Mouse (Mus musculus): ENCODE data around the gene Myadml2. TPM values are rescaled to one million over a fixed set of nuclear protein-coding genes. Genes with fewer than 3 reads are reported as not detected.

Myadml2 gene
- polyA plus RNA-seq, 1 experiment: 3.1 TPM

DNA sequence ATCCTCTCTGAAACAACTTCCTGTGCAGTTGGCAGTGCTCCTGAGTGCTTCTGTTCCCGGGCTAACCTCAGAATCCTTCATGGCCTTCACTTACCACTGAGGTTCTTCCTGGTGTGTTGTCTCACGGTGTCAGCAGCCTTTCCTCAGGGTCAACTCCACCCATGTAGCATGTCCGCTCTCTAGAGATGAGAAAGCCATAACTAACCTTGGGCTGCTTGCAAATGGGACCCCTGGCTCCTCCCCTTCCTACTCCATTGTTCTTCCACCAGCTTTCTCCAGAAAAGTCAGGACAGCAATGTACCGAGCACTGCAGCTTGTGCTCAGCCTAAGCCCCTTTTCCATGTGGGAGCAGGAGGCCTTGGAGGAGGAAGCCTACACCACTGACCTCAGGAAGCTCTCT is 41.2 kb downstream of the Myadml2 start:
- Histone ChIP-seq H3K4me3 (replicated peaks; ENCODE audit: extremely low read depth, low read depth, low read length) (no peak overlapping the region), H3K4me1 (ENCODE audit: control insufficient read depth, insufficient read depth, low read length) (peaks cover 3% of the 10 kb centered on the region)
- WGBS: 55% methylated on average over 4 of the region's 4 CpGs
- TF ChIP-seq CTCF (IDR thresholded peaks at IDR 0.05; ENCODE audit: insufficient read depth, low read length): no peak
- no peak for DNase-seq

DNA sequence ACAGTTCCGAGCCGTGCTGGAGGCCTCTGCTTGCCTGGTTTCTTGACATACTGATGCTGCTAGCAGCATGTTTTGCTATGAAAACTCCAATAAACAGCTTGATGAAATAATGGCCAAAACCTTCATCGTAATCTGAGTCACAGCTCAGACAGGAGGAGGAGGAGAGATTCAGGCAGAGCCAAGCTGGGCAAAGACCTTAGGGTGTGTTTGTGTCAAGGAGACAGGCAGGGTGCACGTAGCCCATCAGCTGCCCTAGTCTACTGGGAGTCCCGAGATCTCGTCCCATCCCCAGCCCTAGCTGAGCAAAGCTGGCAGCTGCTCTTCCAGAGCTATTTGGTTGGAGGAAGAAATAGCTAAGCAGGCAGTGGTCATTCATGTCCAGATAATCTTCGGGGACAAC is 42.3 kb downstream of the Myadml2 start:
- DNase-seq: no peak
- peaks cover 3% of the 10 kb centered on the region for H3K4me1 ChIP-seq (ENCODE audit: control insufficient read depth, insufficient read depth, low read length)
- H3K4me3 ChIP-seq (replicated peaks; ENCODE audit: extremely low read depth, low read depth, low read length): no peak overlapping the region
- 89% methylated on average over 7 of the region's 7 CpGs for WGBS
- TF ChIP-seq POLR2A (IDR thresholded peaks at IDR 0.05; ENCODE audit: borderline replicate concordance, extremely low read depth, low read depth, low read length): no peak
- TF ChIP-seq CTCF (IDR thresholded peaks at IDR 0.05; ENCODE audit: insufficient read depth, low read length): no peak

DNA sequence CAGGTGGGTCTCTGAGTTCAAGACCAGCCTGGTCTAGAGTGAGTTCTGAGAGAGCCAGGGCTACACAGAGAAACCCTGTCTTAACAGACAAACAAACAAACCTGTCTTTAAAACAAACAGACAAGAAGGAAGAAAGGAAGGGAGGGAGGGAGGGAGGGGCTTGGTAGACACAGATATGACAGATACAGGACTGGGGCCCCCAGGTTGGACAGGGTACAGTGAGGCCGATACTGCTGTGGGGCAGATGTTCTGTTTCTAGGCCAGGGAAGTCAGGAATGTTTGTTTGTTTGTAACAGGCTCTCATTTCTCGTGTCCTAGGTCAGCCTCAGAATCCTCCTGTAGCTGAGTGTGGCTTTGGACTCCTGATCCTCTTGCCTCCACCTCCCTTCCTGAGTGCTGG is 44.4 kb downstream of the Myadml2 start:
- TF ChIP-seq POLR2A (IDR thresholded peaks at IDR 0.05; ENCODE audit: borderline replicate concordance, extremely low read depth, low read depth, low read length): no peak
- no peak for TF ChIP-seq CTCF (IDR thresholded peaks at IDR 0.05; ENCODE audit: insufficient read depth, low read length)
- Histone ChIP-seq H3K4me1 (ENCODE audit: control insufficient read depth, insufficient read depth, low read length) (peaks cover 3% of the 10 kb centered on the region; the same call in 1 of the 2 replicates), H3K4me3 (replicated peaks; ENCODE audit: extremely low read depth, low read depth, low read length) (no peak overlapping the region)
- DNase-seq: no peak
- WGBS: 67% methylated on average over 2 of the region's 2 CpGs

DNA sequence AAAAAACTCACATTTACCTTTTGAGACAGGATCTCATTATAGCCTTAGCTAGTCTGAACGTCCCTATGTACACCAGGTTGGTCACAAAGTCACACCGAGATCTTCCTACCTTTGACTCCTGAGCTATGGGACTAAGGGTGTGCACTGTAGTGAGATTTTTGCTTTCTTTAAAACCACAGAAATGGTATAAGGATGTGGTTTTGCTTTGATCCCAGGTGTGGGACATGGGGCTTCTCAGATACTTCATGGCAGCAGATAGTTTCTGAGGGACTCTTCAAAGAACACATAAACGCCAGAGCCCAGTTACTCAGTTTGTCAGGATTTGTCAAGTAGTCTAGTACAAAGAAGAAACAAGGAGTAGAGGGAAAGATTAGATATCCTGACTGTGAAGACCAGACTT is 47.2 kb downstream of the Myadml2 start:
- TF ChIP-seq POLR2A (IDR thresholded peaks at IDR 0.05; ENCODE audit: borderline replicate concordance, extremely low read depth, low read depth, low read length): no peak
- no peak for TF ChIP-seq CTCF (IDR thresholded peaks at IDR 0.05; ENCODE audit: insufficient read depth, low read length)

DNA sequence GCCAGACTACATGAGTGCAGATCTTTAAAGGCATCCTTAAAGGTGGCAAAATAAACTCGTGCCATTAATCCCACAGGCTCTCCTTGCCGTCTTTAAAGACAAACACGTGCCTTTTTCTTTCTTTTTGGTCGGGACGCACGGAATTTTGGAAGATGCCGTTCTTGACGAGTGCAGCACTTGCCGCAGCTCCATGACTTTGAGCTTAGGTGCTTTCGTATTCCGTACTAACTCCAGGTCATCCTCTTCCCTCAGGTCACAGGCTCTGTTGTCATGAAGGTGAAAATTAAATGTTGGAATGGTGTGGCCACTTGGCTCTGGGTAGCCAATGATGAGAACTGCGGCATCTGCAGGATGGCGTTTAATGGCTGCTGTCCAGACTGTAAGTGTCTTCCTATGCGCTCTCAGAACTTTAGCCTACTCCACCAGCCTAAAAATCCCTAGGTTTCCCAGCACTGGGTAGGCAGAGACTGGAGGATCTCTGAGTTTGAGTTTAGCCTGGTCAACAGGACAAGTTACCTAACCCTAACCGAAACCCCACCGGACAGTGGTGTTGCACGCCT is 48.9 kb downstream of the Myadml2 start:
- DNase-seq: no peak
- WGBS: 41% methylated on average over 17 of the region's 17 CpGs
- no peak for TF ChIP-seq CTCF (IDR thresholded peaks at IDR 0.05; ENCODE audit: insufficient read depth, low read length)
- no peak for TF ChIP-seq POLR2A (IDR thresholded peaks at IDR 0.05; ENCODE audit: borderline replicate concordance, extremely low read depth, low read depth, low read length)
- Histone ChIP-seq H3K4me3 (replicated peaks; ENCODE audit: extremely low read depth, low read depth, low read length) (peak overlapping the region; percentile 55), H3K4me1 (ENCODE audit: control insufficient read depth, insufficient read depth, low read length) (peaks cover 12% of the 10 kb centered on the region)

More for the DNA sequence above, 47.2 kb downstream of the Myadml2 start:
- no peak overlapping the region for H3K4me3 ChIP-seq (replicated peaks; ENCODE audit: extremely low read depth, low read depth, low read length)
- no peak for DNase-seq
- peaks cover 12% of the 10 kb centered on the region for H3K4me1 ChIP-seq (ENCODE audit: control insufficient read depth, insufficient read depth, low read length)
- 86% methylated on average over 3 of the region's 3 CpGs for WGBS

DNA sequence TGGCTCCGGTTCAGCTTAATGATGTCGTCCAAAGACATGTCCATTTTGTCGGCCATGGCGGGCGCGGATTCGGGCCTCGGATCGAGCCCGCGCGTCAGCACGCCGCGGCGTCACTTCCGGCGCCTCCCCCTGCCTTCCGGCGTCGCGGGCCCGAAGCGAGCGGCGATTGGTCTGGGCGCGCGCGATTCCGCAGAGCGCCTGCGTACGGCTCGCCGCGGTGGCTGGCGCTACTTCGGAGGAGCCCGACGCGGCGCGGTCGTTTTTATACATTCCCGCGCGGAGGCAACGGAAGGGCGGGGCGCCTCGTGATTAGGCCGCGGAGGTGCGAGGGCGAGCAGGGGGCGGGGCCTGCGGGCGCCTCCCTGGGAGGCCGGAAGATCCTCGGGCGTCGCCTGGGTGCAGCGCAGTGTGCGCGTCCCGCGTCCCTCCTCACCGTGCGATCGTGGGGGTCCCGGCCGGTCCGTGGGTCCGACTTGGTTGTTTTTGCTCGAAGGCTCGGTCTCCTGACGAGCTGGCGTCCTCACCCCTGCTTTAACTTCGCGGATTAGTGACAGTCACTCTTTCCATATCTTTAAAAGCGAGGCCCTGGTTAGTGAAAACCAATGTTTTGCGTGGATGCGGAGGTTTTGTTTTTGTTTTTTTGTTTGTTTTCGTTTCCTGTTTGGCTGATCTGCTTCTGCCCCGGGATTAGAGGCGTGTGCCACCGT is 49.5 kb downstream of the Myadml2 start, which contains the start of the genes Alyref and Anapc11:
Gene Alyref, minus strand, starts transcription at position 83 of the 707 bp plus-strand sequence.
Gene Anapc11, plus strand, starts transcription at position 139 of the 707 bp plus-strand sequence.
- peak; percentile 93 for DNase-seq
- H3K4me3 ChIP-seq (replicated peaks; ENCODE audit: extremely low read depth, low read depth, low read length): peak within 1 kb of the TSS; percentile 61
- TF ChIP-seq CTCF (IDR thresholded peaks at IDR 0.05; ENCODE audit: insufficient read depth, low read length): no peak
- TF ChIP-seq POLR2A (IDR thresholded peaks at IDR 0.05; ENCODE audit: borderline replicate concordance, extremely low read depth, low read depth, low read length): peak; percentile 71; the same call in 1 of the 2 replicates
- under 1% methylated on average over 88 of the region's 88 CpGs for WGBS
- peaks cover 12% of the 10 kb centered on the region for H3K4me1 ChIP-seq (ENCODE audit: control insufficient read depth, insufficient read depth, low read length)

DNA sequence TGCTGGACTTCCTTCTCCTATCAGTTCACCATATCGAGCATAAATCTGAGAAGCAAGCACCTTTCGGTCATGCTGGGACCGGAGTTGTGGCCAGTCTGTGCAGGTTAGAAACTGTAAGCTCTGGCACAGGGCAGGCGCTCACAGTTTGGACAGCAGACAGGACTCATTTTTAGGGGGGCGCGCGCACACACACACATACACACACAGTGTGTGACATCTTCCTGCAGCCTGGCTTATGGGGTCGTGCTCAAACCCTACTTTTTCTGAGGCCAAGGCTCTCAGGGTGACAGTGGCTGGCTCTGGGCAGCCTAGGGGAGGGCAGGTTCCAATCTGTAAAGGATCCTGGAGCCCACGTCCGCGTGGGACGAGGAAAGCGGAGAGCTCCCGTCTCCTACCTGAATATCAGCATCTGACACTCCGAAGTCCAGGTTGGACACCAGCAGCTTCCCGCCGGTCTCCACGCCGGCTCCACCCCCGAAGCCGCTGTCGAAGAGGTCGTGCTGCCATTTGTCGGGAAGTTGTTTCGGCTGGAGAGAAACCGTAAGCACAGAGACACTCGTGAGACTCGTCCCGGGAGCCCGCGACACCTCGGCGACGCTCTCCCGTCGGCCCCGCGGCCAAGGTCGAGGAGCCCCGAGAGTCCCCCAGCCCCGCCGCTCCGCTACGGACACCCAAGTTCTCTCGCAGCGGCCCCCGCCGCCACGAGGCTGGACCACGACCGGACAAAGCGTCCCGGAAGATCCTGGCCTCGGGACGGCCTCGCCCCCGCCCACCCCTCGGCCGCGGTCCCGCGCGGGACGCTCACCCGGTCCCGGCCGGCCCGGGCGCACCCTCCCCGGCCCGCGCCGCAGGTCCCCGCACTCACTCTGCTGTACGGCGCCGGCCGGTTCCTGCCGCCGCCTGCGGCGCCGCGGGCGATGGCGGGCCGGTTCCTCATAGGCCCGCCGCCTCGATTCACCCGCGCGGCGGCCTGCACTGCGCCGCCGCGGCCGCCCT is 50.4 kb downstream of the Myadml2 start:
- Histone ChIP-seq H3K4me3 (replicated peaks; ENCODE audit: extremely low read depth, low read depth, low read length) (peak overlapping the region; percentile 61), H3K4me1 (ENCODE audit: control insufficient read depth, insufficient read depth, low read length) (peaks cover 12% of the 10 kb centered on the region)
- TF ChIP-seq CTCF (IDR thresholded peaks at IDR 0.05; ENCODE audit: insufficient read depth, low read length): no peak
- no peak for TF ChIP-seq POLR2A (IDR thresholded peaks at IDR 0.05; ENCODE audit: borderline replicate concordance, extremely low read depth, low read depth, low read length)
- DNase-seq: no peak
- 4% methylated on average over 98 of the region's 99 CpGs for WGBS

Other genes with a start within 250 kb of the Myadml2 start
- 39.2 and 49.8 TPM in 2 replicates for gene Nploc4, start 210.4 kb downstream of the Myadml2 start, polyA plus RNA-seq (2012; rRNA removed)
- 0.06 TPM in 1 of 2 replicates, not detected in the other for gene Tspan10, start 205.5 kb downstream of the Myadml2 start, polyA plus RNA-seq (2012; rRNA removed)
- 0.45 and 0.57 TPM in 2 replicates for gene Pde6g, start 194.7 kb downstream of the Myadml2 start, polyA plus RNA-seq (2012; rRNA removed)
- gene Oxld1, start 190.1 kb downstream of the Myadml2 start, polyA plus RNA-seq (2012; rRNA removed): 11.9 and 14.9 TPM in 2 replicates
- 11.0 and 14.5 TPM in 2 replicates for gene Ccdc137, start 190.0 kb downstream of the Myadml2 start, polyA plus RNA-seq (2012; rRNA removed)
- 15.6 and 17.3 TPM in 2 replicates for gene Arl16, start 180.6 kb downstream of the Myadml2 start, polyA plus RNA-seq (2012; rRNA removed)
- 48.0 and 51.4 TPM in 2 replicates for gene Mrpl12, start 163.5 kb downstream of the Myadml2 start, polyA plus RNA-seq (2012; rRNA removed)
- 157 and 174 TPM in 2 replicates for gene Slc25a10, start 156.3 kb downstream of the Myadml2 start, polyA plus RNA-seq (2012; rRNA removed)
- 0.86 and 1.0 TPM in 2 replicates for gene Gcgr, start 117.5 kb downstream of the Myadml2 start, polyA plus RNA-seq (2012; rRNA removed)
- gene Mcrip1, start 98.4 kb downstream of the Myadml2 start, polyA plus RNA-seq (2012; rRNA removed): 133 and 168 TPM in 2 replicates
- gene Ppp1r27, start 97.0 kb downstream of the Myadml2 start, polyA plus RNA-seq (2012; rRNA removed): 3.3 TPM in 1 of 2 replicates, not detected in the other
- gene P4hb, start 74.9 kb downstream of the Myadml2 start, polyA plus RNA-seq (2012; rRNA removed): 192 and 254 TPM in 2 replicates
- gene Arhgdia, start 66.5 kb downstream of the Myadml2 start, polyA plus RNA-seq (2012; rRNA removed): 890 and 923 TPM in 2 replicates
- 26.1 and 29.1 TPM in 2 replicates for gene Alyref, start 49.8 kb downstream of the Myadml2 start, polyA plus RNA-seq (2012; rRNA removed)
- gene Anapc11, start 49.7 kb downstream of the Myadml2 start, polyA plus RNA-seq (2012; rRNA removed): 136 and 159 TPM in 2 replicates
- gene Npb, start 39.7 kb downstream of the Myadml2 start, polyA plus RNA-seq (2012; rRNA removed): 2.5 and 3.0 TPM in 2 replicates
- gene Pcyt2, start 30.2 kb downstream of the Myadml2 start, polyA plus RNA-seq (2012; rRNA removed): 217 and 238 TPM in 2 replicates
- gene Sirt7, start 22.9 kb downstream of the Myadml2 start, polyA plus RNA-seq (2012; rRNA removed): 75.2 and 84.1 TPM in 2 replicates
- gene Mafg, start 14.6 kb downstream of the Myadml2 start, polyA plus RNA-seq (2012; rRNA removed): 41.5 and 51.3 TPM in 2 replicates
- 4.1 and 4.5 TPM in 2 replicates for gene Pycr1, start 4.4 kb downstream of the Myadml2 start, polyA plus RNA-seq (2012; rRNA removed)
- 15.5 and 20.6 TPM in 2 replicates for gene Notum, start 13.0 kb upstream of the Myadml2 start, polyA plus RNA-seq (2012; rRNA removed)
- gene Aspscr1, start 24.8 kb upstream of the Myadml2 start, polyA plus RNA-seq (2012; rRNA removed): 86.9 and 95.8 TPM in 2 replicates
- 68.0 and 69.1 TPM in 2 replicates for gene Cenpx, start 65.6 kb upstream of the Myadml2 start, polyA plus RNA-seq (2012; rRNA removed)
- gene Lrrc45, start 65.8 kb upstream of the Myadml2 start, polyA plus RNA-seq (2012; rRNA removed): 35.6 and 40.1 TPM in 2 replicates
- 62.0 and 76.8 TPM in 2 replicates for gene Rac3, start 73.3 kb upstream of the Myadml2 start, polyA plus RNA-seq (2012; rRNA removed)
- 326 and 340 TPM in 2 replicates for gene Dcxr, start 79.1 kb upstream of the Myadml2 start, polyA plus RNA-seq (2012; rRNA removed)
- 13,780 and 14,250 TPM in 2 replicates for gene Cbr2, start 84.0 kb upstream of the Myadml2 start, polyA plus RNA-seq (2012; rRNA removed)
- gene Hmga1b, start 114.6 kb upstream of the Myadml2 start, polyA plus RNA-seq (2012; rRNA removed): 0.24 and 1.6 TPM in 2 replicates
- gene Rfng, start 136.0 kb upstream of the Myadml2 start, polyA plus RNA-seq (2012; rRNA removed): 55.8 and 59.8 TPM in 2 replicates
- 116 and 141 TPM in 2 replicates for gene Gps1, start 136.1 kb upstream of the Myadml2 start, polyA plus RNA-seq (2012; rRNA removed)
- 32.0 and 35.4 TPM in 2 replicates for gene Dus1l, start 148.2 kb upstream of the Myadml2 start, polyA plus RNA-seq (2012; rRNA removed)
- gene Fasn, start 176.4 kb upstream of the Myadml2 start, polyA plus RNA-seq (2012; rRNA removed): 1,387 and 1,388 TPM in 2 replicates